Mouse (Mus musculus) C2C12 (cell line): ENCODE measurements around the gene Chst11. TPM values are rescaled to one million over a fixed set of nuclear protein-coding genes. Genes with fewer than 3 reads are reported as not detected.

Source experiments
- H3K27me3 ChIP-seq: one replicate; pipeline ENCODE4 v1.6.1; 2011; ENCODE audit not compliant: control insufficient read depth, insufficient read depth, insufficient read length
- H3K36me3 ChIP-seq: one replicate; pipeline ENCODE4 v1.6.1; 2011; ENCODE audit not compliant: control insufficient read depth, insufficient read depth
- H3K4me3 ChIP-seq: one replicate; pipeline ENCODE4 v1.5.1; 2011; ENCODE audit warnings: mild to moderate bottlenecking, control low read depth; ENCODE audit not compliant: poor library complexity, insufficient read depth, severe bottlenecking
- H3K79me2 ChIP-seq: one replicate; pipeline ENCODE4 v1.6.1; 2011; ENCODE audit not compliant: control insufficient read depth, insufficient read depth
- H3K79me3 ChIP-seq: one replicate; pipeline ENCODE4 v1.6.1; 2011; ENCODE audit warnings: low read depth, control low read depth
- H3ac ChIP-seq: one replicate; pipeline ENCODE3; 2011; ENCODE audit warnings: low read depth; ENCODE audit not compliant: control insufficient read depth, insufficient read length
- CEBPB ChIP-seq: IDR thresholded peaks from one replicate; pipeline ENCODE4 v1.6.1; 2011; ENCODE audit warnings: low read depth, mild to moderate bottlenecking, control low read depth, moderate library complexity
- CTCF ChIP-seq: IDR thresholded peaks from one replicate; pipeline ENCODE4 v1.5.1; 2011; ENCODE audit not compliant: control insufficient read depth, insufficient read depth, insufficient read length
- FOSL1 ChIP-seq: IDR thresholded peaks from one replicate; pipeline ENCODE4 v1.8.0; 2011; ENCODE audit warnings: mild to moderate bottlenecking, low read length; ENCODE audit not compliant: poor library complexity, insufficient read depth, severe bottlenecking
- MAX ChIP-seq: IDR thresholded peaks from one replicate; pipeline ENCODE4 v1.6.1; 2011; ENCODE audit warnings: mild to moderate bottlenecking, control low read depth
- MYOD1 ChIP-seq: IDR thresholded peaks from one replicate; pipeline ENCODE4 v1.6.1; 2011; ENCODE audit warnings: low read depth; ENCODE audit not compliant: control insufficient read depth, insufficient read length
- MYOG ChIP-seq: IDR thresholded peaks from one replicate; pipeline ENCODE4 v1.6.1; 2011; ENCODE audit not compliant: control insufficient read depth, insufficient read length; ENCODE audit errors: extremely low read depth
- USF1 ChIP-seq: IDR thresholded peaks from one replicate; pipeline ENCODE4 v1.6.1; 2011; ENCODE audit warnings: low read depth, mild to moderate bottlenecking, control low read depth, moderate library complexity
- polyA plus RNA-seq: library from polyadenylated mRNA; unstranded; fragments of >200 nt; fragmentation: generic; extraction: Trizol; gene quantifications from one replicate; pipeline ENCODE4 v1.2.1, GENCODE M21; 2012; ENCODE audit warnings: missing spikeins

The Chst11 gene
- polyA plus RNA-seq, 1 experiment: 15.9 TPM

DNA sequence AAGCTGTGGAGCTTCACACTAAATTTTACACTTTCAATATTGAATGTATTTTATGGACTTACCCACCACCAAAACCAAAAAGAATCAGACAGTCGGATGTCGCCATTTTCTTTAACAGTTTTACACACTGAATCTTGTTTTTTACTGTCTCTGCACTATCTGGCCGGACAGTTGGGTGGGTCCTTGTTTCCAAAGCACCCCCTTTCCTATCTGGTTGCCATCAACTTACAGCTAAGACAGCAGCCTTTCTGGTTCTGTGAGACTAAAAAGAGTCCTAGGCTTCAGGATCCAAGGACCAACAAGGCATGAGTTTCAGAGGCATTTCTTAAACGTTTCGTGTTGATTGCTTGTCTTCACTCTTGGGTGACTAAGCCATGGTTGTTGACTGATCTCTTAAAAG, 168.1 kb downstream of the Chst11 start:
- peaks cover 14% of the 10 kb centered on the region for H3K79me2 ChIP-seq
- H3ac ChIP-seq: no peak overlapping the region
- H3K36me3 ChIP-seq: no peaks in the 10 kb centered on the region
- TF ChIP-seq MYOG: no peak
- TF ChIP-seq MAX: no peak
- no peak for TF ChIP-seq MYOD1
- TF ChIP-seq CTCF: no peak
- no peak for TF ChIP-seq USF1
- TF ChIP-seq CEBPB: no peak
- H3K27me3 ChIP-seq: no peaks in the 10 kb centered on the region
- H3K4me3 ChIP-seq: no peak overlapping the region
- peaks cover 1% of the 10 kb centered on the region for H3K79me3 ChIP-seq

DNA sequence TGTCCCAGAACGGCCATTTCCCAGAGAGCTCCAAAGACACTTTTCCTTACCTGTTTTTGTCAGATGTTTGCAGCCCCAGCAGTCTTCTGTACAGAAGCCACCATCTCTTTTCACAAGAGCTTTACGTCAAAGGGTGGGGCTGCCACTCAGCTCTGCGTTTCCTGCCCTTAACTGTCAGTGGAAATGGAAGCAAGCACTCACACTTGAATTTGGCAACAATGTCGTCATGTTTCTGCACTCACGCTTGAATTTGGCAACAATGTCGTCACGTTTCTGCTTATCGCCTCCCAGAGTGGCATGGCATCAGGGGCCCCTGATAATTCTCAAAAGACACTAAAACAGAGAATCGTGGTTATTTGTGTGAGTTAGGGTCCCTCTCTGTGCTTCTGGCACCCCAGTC, 168.6 kb downstream of the Chst11 start:
- Histone ChIP-seq H3K4me3 (no peak overlapping the region), H3K36me3 (no peaks in the 10 kb centered on the region), H3ac (no peak overlapping the region), H3K27me3 (no peaks in the 10 kb centered on the region), H3K79me3 (peaks cover 1% of the 10 kb centered on the region), H3K79me2 (peaks cover 14% of the 10 kb centered on the region)
- TF ChIP-seq CEBPB: no peak
- no peak for TF ChIP-seq CTCF
- TF ChIP-seq MYOG: no peak
- TF ChIP-seq FOSL1: no peak
- no peak for TF ChIP-seq MYOD1
- TF ChIP-seq USF1: no peak
- no peak for TF ChIP-seq MAX

DNA sequence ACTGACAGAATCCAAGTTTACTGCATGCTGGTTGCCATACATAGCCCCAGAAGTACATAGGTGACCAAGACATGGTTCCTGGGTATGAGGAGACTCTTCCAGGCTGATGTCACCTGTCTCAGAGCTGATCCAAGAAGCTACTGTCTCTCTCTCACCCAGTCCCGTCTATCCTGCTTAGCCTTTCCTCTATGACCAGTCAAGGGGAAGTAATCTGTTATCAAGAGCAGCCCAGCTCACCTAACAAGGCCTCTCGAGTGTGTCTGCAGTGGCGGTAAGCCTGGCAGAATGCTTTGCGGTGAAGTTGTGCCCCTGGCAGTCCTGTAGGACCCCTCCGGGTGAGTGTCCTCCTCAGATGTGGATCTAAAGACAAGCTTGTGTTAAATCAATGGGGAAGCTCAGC, 172.0 kb downstream of the Chst11 start:
- Histone ChIP-seq H3K36me3 (no peaks in the 10 kb centered on the region), H3K79me3 (peaks cover 1% of the 10 kb centered on the region), H3K4me3 (no peak overlapping the region), H3K79me2 (peaks cover 14% of the 10 kb centered on the region), H3K27me3 (no peaks in the 10 kb centered on the region), H3ac (no peak overlapping the region)
- no peak for TF ChIP-seq FOSL1
- no peak for TF ChIP-seq USF1

DNA sequence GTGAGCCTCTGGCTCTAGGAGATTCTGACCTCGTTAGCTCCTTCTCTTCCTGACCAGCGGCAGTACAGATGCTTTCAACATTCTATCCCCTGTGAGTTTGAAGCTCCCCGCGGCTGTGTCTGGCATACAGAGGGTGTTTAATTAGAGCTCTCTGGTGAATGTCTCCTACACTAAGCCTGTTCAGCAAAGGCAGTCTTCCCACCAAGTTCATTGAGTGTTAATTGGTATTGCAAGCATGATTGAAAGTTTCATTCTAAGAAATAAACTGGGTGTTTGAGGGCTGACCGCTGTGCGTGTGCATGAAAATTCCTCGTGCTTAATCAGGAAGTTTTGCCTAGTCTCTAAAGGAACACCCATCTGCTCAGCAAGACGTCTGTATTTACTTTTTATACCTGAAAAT, 173.0 kb downstream of the Chst11 start:
- peaks cover 14% of the 10 kb centered on the region for H3K79me2 ChIP-seq
- H3K36me3 ChIP-seq: no peaks in the 10 kb centered on the region
- H3ac ChIP-seq: no peak overlapping the region
- TF ChIP-seq MYOD1 (no peak), MAX (no peak), FOSL1 (no peak), MYOG (no peak), USF1 (no peak), CTCF (no peak), CEBPB (no peak)
- no peaks in the 10 kb centered on the region for H3K27me3 ChIP-seq
- no peak overlapping the region for H3K4me3 ChIP-seq
- H3K79me3 ChIP-seq: peaks cover 1% of the 10 kb centered on the region

DNA sequence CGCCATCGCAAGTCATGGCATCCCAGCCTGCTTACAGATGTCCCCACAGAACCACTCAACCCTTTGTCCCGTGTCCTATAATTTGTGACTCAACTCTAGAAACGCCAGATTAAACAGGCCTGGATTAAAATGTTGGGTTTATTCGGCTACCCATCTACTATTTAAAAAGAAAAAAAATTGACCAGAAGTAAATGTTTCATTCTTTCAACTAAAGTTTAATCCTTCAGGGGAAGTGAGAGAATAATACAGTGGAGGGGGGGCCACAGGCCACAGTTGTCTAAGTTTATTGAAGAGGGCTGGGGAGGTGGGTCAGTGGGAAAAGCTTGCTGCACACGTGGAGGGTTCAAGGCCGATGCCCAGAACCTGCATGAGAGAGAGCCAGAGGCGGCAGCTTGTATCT, 173.9 kb downstream of the Chst11 start:
- H3K79me2 ChIP-seq: peaks cover 6% of the 10 kb centered on the region
- H3K27me3 ChIP-seq: no peaks in the 10 kb centered on the region
- H3ac ChIP-seq: no peak overlapping the region
- TF ChIP-seq MAX (no peak), CTCF (no peak), MYOG (no peak), CEBPB (no peak), USF1 (no peak), FOSL1 (no peak), MYOD1 (no peak)
- no peaks in the 10 kb centered on the region for H3K79me3 ChIP-seq
- no peak overlapping the region for H3K4me3 ChIP-seq
- H3K36me3 ChIP-seq: no peaks in the 10 kb centered on the region

DNA sequence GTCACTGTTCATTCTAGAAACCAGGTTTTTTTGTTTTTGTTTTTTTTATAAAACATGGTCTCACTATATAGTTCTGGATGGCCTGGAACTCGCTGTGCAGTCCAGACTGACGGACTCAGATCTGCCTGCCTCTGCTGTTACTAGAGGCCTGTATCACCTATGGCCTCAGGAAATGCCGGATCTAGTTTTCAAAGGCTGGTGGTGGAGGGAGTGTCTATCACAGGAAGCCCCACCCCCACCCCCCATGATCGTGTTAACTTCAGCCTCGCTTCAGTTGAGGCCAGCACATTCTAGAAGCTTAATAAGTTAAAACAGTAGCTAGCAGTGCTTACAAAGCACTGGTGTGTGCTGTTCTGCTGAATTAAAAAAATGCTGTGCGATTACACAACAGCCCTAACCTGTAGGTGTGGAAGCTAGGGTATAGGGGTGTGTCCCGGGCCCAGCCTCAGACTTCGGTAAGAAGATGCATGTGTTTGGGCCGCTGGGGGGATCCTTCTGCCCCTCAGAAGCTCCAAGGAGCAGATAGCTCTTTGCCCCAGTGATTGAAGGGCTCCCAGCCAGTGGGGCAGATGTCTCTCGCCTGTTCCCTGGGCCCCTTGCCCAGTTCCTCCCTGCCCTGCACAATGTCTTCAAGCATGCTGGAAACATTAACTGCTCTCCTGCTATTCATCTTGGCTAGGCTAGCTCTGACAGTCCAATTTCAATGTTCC, 176.5 kb downstream of the Chst11 start:
- Histone ChIP-seq H3K36me3 (no peaks in the 10 kb centered on the region), H3ac (no peak overlapping the region), H3K27me3 (no peaks in the 10 kb centered on the region), H3K4me3 (no peak overlapping the region), H3K79me3 (no peaks in the 10 kb centered on the region), H3K79me2 (no peaks in the 10 kb centered on the region)
- TF ChIP-seq MYOD1 (no peak), CEBPB (no peak), FOSL1 (no peak), MAX (no peak), CTCF (no peak), MYOG (no peak), USF1 (no peak)
